Mouse (Mus musculus) cerebellum, adult (tissue): ENCODE data around the gene Rxylt1.

ENCODE experiments used
- ATAC-seq: cut with Nextera tagmentation; 2 replicates; pipeline ENCODE4 v1.9.2; 2017; ENCODE audit warnings: mild to moderate bottlenecking, moderate library complexity, mixed read lengths; ENCODE audit not compliant: insufficient number of reproducible peaks, low FRiP score, low TSS enrichment

Rxylt1 gene

GRCm38 (mm10) chr10:122096980-122097844 lies at the start of gene Rxylt1:
Gene Rxylt1 (minus strand): TSS chr10:122097371.
- ATAC-seq, result peak; percentile 91

GRCm38 (mm10) chr10:122121290-122121970 lies 24.3 kb upstream of the Rxylt1 start:
- no peak for ATAC-seq

- peak; percentile 20; the same call in 1 of the 2 replicates for ATAC-seq
Observed at GRCm38 (mm10) chr10:122120500-122121289, 23.5 kb upstream of the Rxylt1 start.

DNA sequence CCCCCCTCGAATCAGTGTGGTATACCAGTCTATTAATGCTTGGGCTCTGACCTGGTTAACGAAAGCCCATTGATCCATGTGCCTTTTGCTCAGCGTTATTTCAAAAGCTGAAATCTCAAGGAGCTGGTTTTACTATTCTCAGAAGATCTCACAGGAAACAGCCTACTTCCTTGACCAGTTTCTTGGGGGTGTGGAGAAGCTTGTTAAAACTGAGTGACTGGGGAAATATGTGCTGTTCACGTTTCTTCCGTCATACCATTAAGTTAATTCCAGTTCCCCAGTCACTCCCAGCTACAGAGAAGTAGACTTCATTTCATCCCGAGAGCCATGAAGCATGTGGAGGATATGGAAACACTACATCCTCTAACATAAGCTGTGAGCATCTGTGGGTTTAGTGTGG lies 22.3 kb upstream of the Rxylt1 start:
- ATAC-seq, result no peak

GRCm38 (mm10) chr10:122116636-122117035 lies 19.5 kb upstream of the Rxylt1 start:
- ATAC-seq, result no peak

- ATAC-seq, result no peak
Observed at GRCm38 (mm10) chr10:122106633-122107028, 9.5 kb upstream of the Rxylt1 start.

DNA sequence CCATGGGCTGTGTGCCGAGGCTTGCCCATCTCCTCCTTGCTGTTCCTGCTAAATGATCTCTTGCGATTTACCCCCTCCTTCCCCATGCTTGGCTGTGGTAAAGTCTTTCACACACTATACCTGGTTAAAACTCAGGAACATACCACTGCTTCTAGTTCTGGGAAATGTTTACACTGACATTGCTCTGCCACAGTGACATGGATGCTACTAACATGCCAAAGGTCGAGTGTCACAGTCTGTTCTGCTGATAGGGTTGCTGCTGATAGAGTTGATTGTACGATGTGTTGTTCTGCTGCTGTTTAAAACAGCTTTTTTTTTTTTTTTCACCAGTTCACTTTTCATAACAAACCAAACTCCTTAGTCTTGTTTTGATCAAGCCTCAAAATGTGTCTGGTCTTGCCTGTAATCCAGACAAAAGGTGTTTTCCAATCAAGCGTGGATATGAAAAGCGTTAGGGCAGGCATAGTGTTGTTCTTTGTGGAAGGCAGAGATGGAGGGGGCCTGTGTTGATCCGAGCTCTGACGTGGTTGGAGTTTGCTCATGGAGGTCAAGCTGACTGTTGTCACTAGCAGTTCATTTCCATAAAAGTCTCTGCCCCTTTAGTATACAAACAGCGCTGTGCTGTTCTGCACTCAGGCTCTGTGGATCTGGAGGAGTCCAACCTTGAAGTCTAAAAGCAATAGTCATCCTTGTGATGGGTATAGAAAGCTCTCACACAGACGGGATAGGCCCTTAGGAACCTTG lies 8.9 kb upstream of the Rxylt1 start:
- no peak for ATAC-seq

GRCm38 (mm10) chr10:122105407-122105806 lies 8.2 kb upstream of the Rxylt1 start:
- ATAC-seq, result no peak

GRCm38 (mm10) chr10:122102675-122103074 lies 5.5 kb upstream of the Rxylt1 start:
- no peak for ATAC-seq

DNA sequence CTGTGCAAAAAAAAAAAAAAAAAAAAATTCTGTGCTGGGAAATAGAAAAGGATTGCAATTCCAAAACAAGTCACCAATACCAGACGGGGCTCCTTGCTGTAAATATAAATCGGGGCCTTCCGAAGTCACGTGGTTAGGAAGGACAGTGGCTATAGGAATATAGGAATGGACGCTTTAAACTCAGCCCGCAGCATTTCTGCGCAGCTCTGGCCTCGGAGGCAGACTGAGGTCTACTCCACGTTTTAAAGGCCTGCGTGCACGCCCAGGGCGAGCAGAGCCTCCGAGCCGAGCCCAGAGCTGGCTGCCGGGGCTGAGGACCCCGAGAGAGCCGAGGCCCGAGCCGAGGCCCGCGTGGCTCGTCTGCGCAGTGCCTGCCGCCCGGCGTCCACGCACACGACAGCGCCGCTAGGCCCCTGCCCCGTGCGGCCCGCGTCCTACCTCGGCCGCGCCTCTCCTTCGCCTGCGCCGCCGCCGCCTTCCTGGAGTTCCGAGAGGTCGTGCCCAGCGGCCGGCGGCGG lies 650 bp downstream of the Rxylt1 start:
- no peak; the same call in none of the 2 replicates for ATAC-seq

GRCm38 (mm10) chr10:122090472-122090871 lies 6.7 kb downstream of the Rxylt1 start:
- no peak for ATAC-seq

DNA sequence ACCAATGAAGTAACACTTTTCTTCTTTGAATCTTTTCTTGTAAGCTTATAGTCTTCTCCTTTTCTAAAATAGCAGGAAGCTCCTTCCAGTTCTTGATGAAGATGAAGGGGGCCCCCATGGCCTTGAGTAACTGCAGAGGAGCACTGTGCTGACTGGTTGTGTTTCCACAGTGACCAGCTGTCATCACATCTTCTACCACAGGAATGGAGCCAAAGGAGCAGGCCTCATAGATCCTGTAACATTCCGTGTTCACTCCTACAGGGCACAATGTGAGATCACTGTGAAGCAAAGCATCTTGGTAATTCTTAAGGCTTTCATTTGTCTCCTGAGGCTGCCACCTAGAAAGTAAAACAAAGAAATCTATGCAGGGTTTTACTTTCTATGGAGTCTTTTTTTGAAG lies 15.8 kb downstream of the Rxylt1 start:
- ATAC-seq, result no peak

- ATAC-seq, result no peak
Observed at GRCm38 (mm10) chr10:122069153-122069552, 28.0 kb downstream of the Rxylt1 start.

DNA sequence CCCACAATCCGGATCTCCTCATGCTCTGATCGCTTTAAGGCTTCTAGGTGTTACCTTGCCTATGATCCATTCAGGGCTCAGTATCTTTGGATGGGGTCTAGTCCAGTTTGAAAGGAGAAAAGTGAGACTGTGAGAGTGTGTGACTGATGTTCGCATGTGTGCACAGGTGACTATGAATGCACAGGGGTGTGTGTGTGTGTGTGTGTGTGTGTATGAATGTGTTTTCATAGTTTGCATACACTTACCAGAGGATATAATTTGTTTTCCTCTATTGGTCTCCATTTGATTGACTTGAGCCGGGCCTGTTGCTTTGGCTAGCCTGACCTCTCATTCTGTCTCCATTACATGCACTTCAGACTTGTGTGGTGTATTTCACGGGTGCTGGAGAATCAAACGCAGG lies 41.3 kb downstream of the Rxylt1 start:
- no peak for ATAC-seq

DNA sequence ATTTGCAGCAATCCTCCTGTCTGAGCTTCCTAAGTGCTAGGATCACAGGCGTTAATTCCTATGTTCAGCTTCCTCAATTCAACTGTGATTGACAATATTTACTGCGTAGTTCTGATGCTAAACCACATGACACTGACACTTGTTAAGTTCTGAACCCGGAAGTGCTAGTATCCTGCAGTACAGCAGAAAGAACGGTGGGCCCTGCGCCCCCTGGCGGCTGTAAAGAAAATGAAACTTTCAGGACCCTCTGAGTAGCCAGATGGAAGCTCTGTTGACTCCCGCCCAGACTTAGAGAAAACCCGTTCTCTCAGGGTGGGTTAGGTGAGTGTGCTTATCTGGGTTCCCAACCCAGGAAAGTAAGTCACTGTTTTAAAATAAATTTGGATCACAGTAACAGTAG lies 42.6 kb downstream of the Rxylt1 start:
- 0 out of 2 replicates have a peak, but pooled peaks have one; percentile 6 for ATAC-seq

DNA sequence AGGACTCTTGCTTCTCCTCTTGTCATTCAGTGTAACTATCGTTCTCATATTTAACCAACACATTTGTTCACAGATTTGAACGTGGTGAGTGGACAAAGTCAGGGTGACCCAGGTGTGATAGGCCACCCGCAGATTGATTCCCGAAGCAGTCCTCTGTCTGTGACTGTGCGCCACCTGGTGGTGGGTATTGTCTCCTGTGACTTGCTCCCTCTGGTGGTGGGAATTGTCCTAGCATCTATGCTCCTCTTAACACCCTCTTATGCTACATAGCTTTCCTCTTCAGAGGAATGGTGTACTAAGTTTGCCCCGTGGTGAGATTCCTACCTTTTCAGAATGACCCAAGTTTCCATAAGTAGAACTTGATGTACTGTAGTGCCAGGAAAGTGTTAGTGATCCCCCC lies 45.3 kb downstream of the Rxylt1 start:
- no peak for ATAC-seq

DNA sequence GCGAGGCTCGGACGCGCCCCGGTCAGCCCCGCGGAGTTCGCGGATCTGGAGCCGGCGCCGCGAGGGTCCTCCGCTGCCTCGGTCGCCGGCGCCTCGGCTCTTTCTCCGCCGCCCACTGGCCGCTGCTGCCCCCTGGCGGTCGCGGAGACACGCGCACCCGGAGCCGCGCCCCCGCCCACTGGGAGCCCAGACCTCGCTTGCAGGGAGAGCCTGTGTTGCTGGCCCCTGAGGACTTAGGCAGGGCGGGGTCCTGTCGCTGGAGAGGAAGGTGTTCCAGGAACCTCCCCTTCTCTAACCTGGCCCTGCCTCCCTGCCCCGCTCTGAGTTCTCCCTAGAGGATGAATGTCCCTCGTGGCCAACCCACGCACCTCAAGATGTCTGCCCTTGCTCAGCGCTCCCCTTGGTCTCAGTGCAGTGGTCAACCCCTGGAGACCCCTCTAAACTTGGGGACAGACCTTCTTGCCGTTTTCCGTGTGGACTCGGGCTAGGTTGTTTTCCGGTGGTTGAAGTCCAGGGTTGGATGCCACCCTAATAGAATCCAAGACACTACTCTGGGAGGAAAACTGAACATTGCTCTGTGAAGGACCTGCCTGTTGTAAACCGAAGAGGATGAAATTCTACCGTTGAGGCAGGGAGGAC lies 49.3 kb downstream of the Rxylt1 start:
- ATAC-seq, result peak; percentile 57

DNA sequence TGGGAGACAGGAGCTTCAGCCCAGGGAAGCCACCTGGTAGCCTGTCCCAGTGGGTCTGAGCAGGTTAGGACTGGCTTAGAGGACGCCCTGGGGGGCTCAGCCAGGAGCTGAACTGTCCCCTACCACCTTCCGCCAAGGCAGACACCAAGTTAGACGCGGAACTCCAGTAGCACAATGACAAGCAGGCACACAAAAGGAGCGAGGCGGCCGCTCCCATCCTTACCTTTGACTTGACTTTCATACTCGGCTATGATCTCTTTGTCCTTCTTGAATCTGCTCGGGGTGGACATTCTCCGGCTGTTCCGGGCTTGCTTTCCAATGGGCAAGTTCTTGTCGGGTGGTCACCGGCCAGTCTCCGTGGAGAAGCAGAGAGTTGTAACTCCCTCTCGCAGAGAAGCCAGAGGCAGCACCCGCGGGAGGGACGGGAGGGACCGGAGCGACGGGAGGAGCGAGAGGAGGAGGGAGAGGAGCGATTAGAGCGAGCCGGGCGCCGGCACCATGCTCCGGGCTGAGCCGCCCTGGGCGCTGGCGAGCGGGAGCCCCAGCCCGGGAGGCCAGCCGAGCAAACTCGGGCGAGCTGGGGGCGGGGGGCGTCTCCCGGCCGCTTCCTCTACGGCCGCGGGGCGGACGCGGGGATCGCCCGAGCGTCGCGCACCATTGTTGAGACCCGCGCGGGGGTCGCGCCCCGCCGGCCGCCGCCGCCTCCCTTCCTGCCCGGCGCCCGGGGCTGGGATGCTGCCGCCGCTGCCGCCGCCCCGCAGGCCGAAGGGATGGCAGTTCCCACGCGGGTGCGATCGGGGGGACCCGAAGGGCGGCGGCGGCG lies 50.1 kb downstream of the Rxylt1 start, which contains the start of gene Srgap1:
TSS of gene Srgap1 (minus strand) at position 412 of the 823 bp plus-strand sequence.
- ATAC-seq, result peak; percentile 57
